In genomic region chr4:45783671-45784070, GRCm38 (mm10) we compare ENCODE assay signal across 27 mouse cellular contexts. TPM values are rescaled to one million over a fixed set of nuclear protein-coding genes. Genes with fewer than 3 reads are reported as not detected.
DNase-seq lines count a peak whose midpoint lies in the region; ATAC-seq and TF ChIP-seq lines count a peak whose summit lies in the region.
"Had no signal": no experiment of that assay in that cellular context is flagged by ENCODE, and none has a peak within 500 bp of the region (broad histone marks: within the 10 kb centered on the region; RNA-seq: fewer than 3 reads in every experiment).

No protein-coding gene starts in this region.

- TF ChIP-seq CTCF in left cerebral cortex, adult 2 months (IDR thresholded peaks at IDR 0.05): peak; percentile 6
- 0 out of 2 replicates have a peak, but pooled peaks have one; percentile 17 for TF ChIP-seq CTCF in cortical plate, adult 2 months (IDR thresholded peaks at IDR 0.05; ENCODE audit: extremely low read depth, insufficient read depth, low read length)

- H3K9ac ChIP-seq in heart, embryonic 11.5 days (ENCODE audit: low read depth, low read length): no peak overlapping the region
- H3K9ac ChIP-seq: embryonic facial prominence, embryonic 15.5 days; forebrain, embryonic 15.5 days; hindbrain, embryonic 13.5 days; liver, embryonic 13.5 days; stomach, embryonic 15.5 days had no signal

- ATAC-seq in heart, embryonic 11.5 days (replicated peaks; ENCODE audit: insufficient number of reproducible peaks, low FRiP score, low TSS enrichment): no peak
- ATAC-seq: CD4-positive, CD25-positive, alpha-beta regulatory T cell, adult 4 months; forebrain, embryonic 15.5 days; inflammation-experienced regulatory T-cells, adult 6 months; lung, postnatal 0 days; midbrain, embryonic 16.5 days had no signal

- no peak overlapping the region for H3K4me2 ChIP-seq in heart, embryonic 11.5 days
- H3K4me2 ChIP-seq: embryonic facial prominence, embryonic 15.5 days; forebrain, embryonic 15.5 days; hindbrain, embryonic 13.5 days; liver, embryonic 13.5 days; stomach, embryonic 15.5 days had no signal

- peaks cover 40% of the 10 kb centered on the region for H3K4me1 ChIP-seq in heart, embryonic 10.5 days
- H3K4me1 ChIP-seq in heart, embryonic 11.5 days (ENCODE audit: control insufficient read depth, insufficient read depth, low read length): peaks cover 6% of the 10 kb centered on the region; the same call in 1 of the 2 replicates
- H3K4me1 ChIP-seq in cortical plate, adult 2 months (ENCODE audit: control insufficient read depth, insufficient read depth, low read length): no peaks in the 10 kb centered on the region
- H3K4me1 ChIP-seq: embryonic facial prominence, embryonic 15.5 days; stomach, embryonic 15.5 days had no signal

- peak overlapping the region; percentile 23; the same call in 1 of the 2 replicates for H3K27ac ChIP-seq in heart, embryonic 10.5 days
- no peak overlapping the region for H3K27ac ChIP-seq in heart, embryonic 11.5 days (ENCODE audit: low read depth, low read length)
- no peak overlapping the region for H3K27ac ChIP-seq in left cerebral cortex, adult 2 months
- no peak overlapping the region for H3K27ac ChIP-seq in cortical plate, adult 2 months (ENCODE audit: insufficient read depth, low read length)
- H3K27ac ChIP-seq: embryonic facial prominence, embryonic 15.5 days; forebrain, embryonic 15.5 days; hindbrain, embryonic 13.5 days; limb, embryonic 10.5 days; liver, embryonic 13.5 days; macrophage; stomach, embryonic 15.5 days had no signal

- intact Hi-C loops in heart, postnatal 14 days (cut with DNase I): no loop called here
- intact Hi-C loops in left cerebral cortex, adult 2 months (cut with DNase I): no loop called here
- intact Hi-C loops in left cerebral cortex, postnatal 25 days (cut with DNase I): no loop called here

- 37% methylated on average over 1 of the region's 1 CpGs for WGBS in heart, embryonic 10.5 days
- 44% methylated on average over 1 of the region's 1 CpGs for WGBS in heart, embryonic 11.5 days (ENCODE audit: insufficient replicate concordance)

- TF ChIP-seq POLR2A in cortical plate, adult 2 months (IDR thresholded peaks at IDR 0.05; ENCODE audit: extremely low read depth, insufficient read depth, low read length): no peak

- no peaks in the 10 kb centered on the region for H3K9me3 ChIP-seq in heart, embryonic 10.5 days
- H3K9me3 ChIP-seq in heart, embryonic 11.5 days (replicated peaks; ENCODE audit: control insufficient read depth, low read length): no peaks in the 10 kb centered on the region
- H3K9me3 ChIP-seq: embryonic facial prominence, embryonic 15.5 days; forebrain, embryonic 15.5 days; hindbrain, embryonic 13.5 days; limb, embryonic 10.5 days; liver, embryonic 13.5 days; stomach, embryonic 15.5 days had no signal

- H3K36me3 ChIP-seq in heart, embryonic 10.5 days: no peaks in the 10 kb centered on the region
- H3K36me3 ChIP-seq in heart, embryonic 11.5 days (ENCODE audit: control insufficient read depth, insufficient read depth, low read length): no peaks in the 10 kb centered on the region
- H3K36me3 ChIP-seq: embryonic facial prominence, embryonic 15.5 days; forebrain, embryonic 15.5 days; hindbrain, embryonic 13.5 days; limb, embryonic 10.5 days; liver, embryonic 13.5 days; stomach, embryonic 15.5 days had no signal

- H3K4me3 ChIP-seq in heart, embryonic 10.5 days: no peak overlapping the region
- H3K4me3 ChIP-seq in heart, embryonic 11.5 days (ENCODE audit: low read depth, low read length): no peak overlapping the region
- H3K4me3 ChIP-seq in left cerebral cortex, adult 2 months: no peak overlapping the region
- no peak overlapping the region for H3K4me3 ChIP-seq in cortical plate, adult 2 months (ENCODE audit: insufficient read depth, low read length)
- H3K4me3 ChIP-seq: embryonic facial prominence, embryonic 15.5 days; forebrain, embryonic 15.5 days; hindbrain, embryonic 13.5 days; limb, embryonic 10.5 days; liver, embryonic 13.5 days; stomach, embryonic 15.5 days had no signal

- DNase-seq in heart, embryonic 10.5 days (ENCODE audit: low spot score): no peak
- peak; percentile 46 for DNase-seq in heart, postnatal 4 days
- DNase-seq in heart, postnatal 14 days: no peak
- no peak for DNase-seq in left cerebral cortex, adult 2 months (ENCODE audit: extremely low spot score in 1 of 2, low spot score in 2 of 2)
- no peak for DNase-seq in left cerebral cortex, postnatal 25 days (ENCODE audit: low spot score in 2 of 2)
- DNase-seq in c-Kit-positive CD71-positive TER-119-positive erythroid progenitor cells, embryonic 14.5 days (ENCODE audit: low spot score): no peak
- DNase-seq: adrenal gland, postnatal 14 days; cerebellum, adult 9-10 months; gastrocnemius, postnatal 10 days; kidney, postnatal 4 days; layer of hippocampus, adult 9-11 months; liver, embryonic 13.5 days; thymus, adult 18-20 months; thymus, postnatal 36 days had no signal

- peaks cover 46% of the 10 kb centered on the region for H3K27me3 ChIP-seq in heart, embryonic 10.5 days (ENCODE audit: insufficient read depth, poor library complexity, severe bottlenecking)
- H3K27me3 ChIP-seq in heart, embryonic 11.5 days (ENCODE audit: control insufficient read depth, insufficient read depth, low read length): peaks cover 14% of the 10 kb centered on the region
- H3K27me3 ChIP-seq: embryonic facial prominence, embryonic 15.5 days; forebrain, embryonic 15.5 days; liver, embryonic 13.5 days; stomach, embryonic 15.5 days had no signal

RNA-seq across cellular contexts. Expression of gene Aldh1b1, which starts 15.2 kb away (rescaled TPM):
- 46.1 and 80.9 TPM in 2 replicates for polyA plus RNA-seq in heart, embryonic 10.5 days (2016; fragmentation: Nextera tagmentation; extraction: Ambion mirVana)
- polyA plus RNA-seq in heart, embryonic 11.5 days (2014; fragmentation: Nextera tagmentation; extraction: Ambion mirVana): 33.1 and 49.0 TPM in 2 replicates
- total RNA-seq in heart, postnatal 4 days (2021): 10 to 100 TPM; 84.2 to 91.4 TPM
- 10 to 100 TPM; 30.2 to 31.6 TPM for total RNA-seq in heart, postnatal 14 days (2021)
- total RNA-seq in left cerebral cortex, adult 2 months (2021): 1 to 10 TPM; 4.9 to 5.2 TPM
- 1 to 10 TPM; 5.7 to 6.4 TPM for total RNA-seq in left cerebral cortex, postnatal 25 days (2021)
- polyA plus RNA-seq in cortical plate, adult 2 months (2012; rRNA removed): 7.2 and 7.7 TPM in 2 replicates

RNA-seq across cellular contexts. Expression of gene Igfbpl1, which starts 43.1 kb away (rescaled TPM):
- 7.4 and 15.7 TPM in 2 replicates for polyA plus RNA-seq in heart, embryonic 10.5 days (2016; fragmentation: Nextera tagmentation; extraction: Ambion mirVana)
- polyA plus RNA-seq in heart, embryonic 11.5 days (2014; fragmentation: Nextera tagmentation; extraction: Ambion mirVana): 16.8 and 18.4 TPM in 2 replicates
- 1 to 10 TPM; 7.3 to 7.5 TPM for total RNA-seq in heart, postnatal 4 days (2021)
- 1 to 10 TPM; 2.2 to 2.4 TPM for total RNA-seq in heart, postnatal 14 days (2021)
- total RNA-seq in left cerebral cortex, adult 2 months (2021): under 1 TPM; 0.18 to 0.89 TPM
- total RNA-seq in left cerebral cortex, postnatal 25 days (2021): under 1 TPM; 0.41 to 0.62 TPM
- polyA plus RNA-seq in cortical plate, adult 2 months (2012; rRNA removed): 1.2 and 1.5 TPM in 2 replicates
- total RNA-seq: adrenal gland, postnatal 14 days; granulocyte monocyte progenitor cell, adult 5-6 weeks had no signal
- polyA plus RNA-seq: CD4-positive, CD25-positive, alpha-beta regulatory T cell, adult 4 months; inflammation-experienced regulatory T-cells, adult 6 months; lung, postnatal 0 days; macrophage had no signal

Comparison
In these comparisons a context has a peak if more than half of its experiments do, and no peak if none do; other contexts are left out.
1. RNA of gene Aldh1b1, which starts 15.2 kb away (total RNA-seq): 84.2 to 91.4 TPM in heart, postnatal 4 days and 30.2 to 31.6 TPM in heart, postnatal 14 days; 5.7 to 6.4 TPM in left cerebral cortex, postnatal 25 days and 4.9 to 5.2 TPM in left cerebral cortex, adult 2 months; every median in the first group is over 4 times any median in the second.